Mouse (Mus musculus) liver, adult 2 months (tissue): ENCODE measurements around the gene Hydin.

Experiments
- CTCF ChIP-seq: fragments of 200-500 bp; IDR thresholded peaks from 2 replicates; pipeline ENCODE4 v1.5.1; 2011; ENCODE audit warnings: low read depth, low read length, control low read depth
- POLR2A ChIP-seq: fragments of 200-500 bp; IDR thresholded peaks from 2 replicates; pipeline ENCODE4 v1.6.1; 2011; ENCODE audit warnings: low read length, control low read depth; ENCODE audit not compliant: insufficient read depth; ENCODE audit errors: extremely low read depth

DNA sequence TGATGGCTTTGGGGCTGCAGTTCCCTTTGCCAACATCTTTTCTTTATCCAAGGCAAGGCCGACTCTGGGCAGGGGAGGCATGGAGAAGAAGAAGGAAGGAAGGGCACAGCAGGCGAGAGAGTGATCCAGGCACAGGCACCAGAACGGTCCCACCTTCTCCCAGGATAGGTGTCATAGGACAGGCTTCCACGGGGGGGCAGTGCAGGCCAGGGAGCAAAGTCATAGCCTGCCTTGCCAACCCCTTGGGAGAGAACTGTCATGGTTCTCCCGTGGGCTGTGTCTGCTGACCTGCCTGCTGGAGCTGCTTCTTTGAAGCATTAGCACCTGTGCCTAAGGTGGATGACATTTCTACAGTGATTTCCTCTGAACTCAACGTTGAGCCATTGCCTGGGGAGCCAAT is 379.3 kb downstream of the Hydin start:
- TF ChIP-seq CTCF (peak; percentile 97), POLR2A (no peak)
